Mouse (Mus musculus) 3134 (cell line): Measurements from ENCODE around the gene Selenbp1.
"Not testable (repeated sequence)": the region's sequence is repeated elsewhere in the genome, so short reads cannot be mapped to it uniquely, and the experiment has no call there.

ENCODE experiments used
- DNase-seq: peaks from one replicate; pipeline ENCODE4 v3.0.0-alpha.2; 2011; ENCODE audit warnings: low spot score; ENCODE audit not compliant: insufficient read length; ENCODE audit errors: extremely low read depth

The Selenbp1 gene

GRCm38 (mm10) chr3:94931427-94932082 is 1.3 kb upstream of the Selenbp1 start:
- not testable (repeated sequence) for DNase-seq

GRCm38 (mm10) chr3:94932279-94932678 is 577 bp upstream of the Selenbp1 start:
- not testable (repeated sequence) for DNase-seq

DNA sequence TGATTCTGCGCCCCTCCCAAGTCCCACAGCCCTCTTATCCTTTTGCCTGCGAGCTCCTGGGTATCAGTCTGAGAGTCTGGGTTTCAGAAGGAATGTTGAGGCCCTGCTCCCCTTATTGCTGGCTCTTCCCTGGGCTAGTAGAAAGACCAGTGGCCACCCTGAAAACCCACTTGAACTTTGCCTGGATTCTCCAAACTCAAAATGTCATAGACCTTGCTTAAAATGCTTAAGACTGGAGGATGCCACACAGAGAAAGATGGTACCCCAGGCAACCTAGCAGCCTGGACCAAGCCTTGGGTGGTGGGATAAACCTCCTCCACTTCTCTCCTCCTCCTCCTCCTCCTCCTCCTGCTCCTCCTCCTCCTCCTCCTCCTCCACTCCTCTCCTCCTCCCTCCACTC is 748 bp downstream of the Selenbp1 start:
- DNase-seq = not testable (repeated sequence)

DNA sequence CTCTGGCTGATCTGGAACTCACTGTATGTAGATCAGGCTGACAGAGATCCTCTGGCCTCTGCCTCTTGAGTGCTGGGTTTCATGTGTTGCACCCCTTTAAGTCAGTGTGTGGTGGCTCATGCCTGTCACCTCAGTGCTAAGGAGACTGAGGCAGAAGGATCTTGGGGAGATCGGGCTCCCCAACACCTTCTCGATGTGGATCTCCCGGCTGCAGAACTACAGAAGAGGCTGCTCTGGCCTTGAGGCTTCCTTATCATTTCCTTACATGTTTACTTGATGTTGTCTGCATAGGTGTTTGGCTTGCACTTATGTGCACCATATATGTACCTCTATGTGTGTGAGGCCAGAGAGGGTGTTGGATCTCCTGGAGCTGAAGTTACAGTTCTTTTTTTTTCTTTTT is 1.7 kb downstream of the Selenbp1 start:
- DNase-seq = not testable (repeated sequence)

DNA sequence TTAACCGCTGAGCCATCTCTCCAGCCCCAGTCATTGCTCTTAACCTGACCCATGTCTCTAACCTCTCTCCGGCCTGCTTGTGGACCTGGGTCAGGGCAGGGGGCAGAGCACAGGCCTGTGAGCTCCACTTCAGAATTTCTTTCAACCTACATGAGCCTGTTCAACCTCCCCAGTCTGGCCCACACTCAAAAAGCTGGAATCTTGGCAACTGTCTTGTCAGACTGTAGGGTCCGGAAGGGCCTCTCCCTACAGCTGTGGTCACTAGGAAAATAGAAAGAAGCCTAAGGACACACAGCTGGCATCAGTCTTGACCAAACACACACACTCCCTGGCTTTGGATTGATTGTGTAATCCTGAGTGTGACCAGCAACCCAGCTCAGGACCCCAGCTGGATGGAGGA is 2.5 kb downstream of the Selenbp1 start:
- DNase-seq = peak; percentile 59

- not testable (repeated sequence) for DNase-seq
Observed at GRCm38 (mm10) chr3:94936147-94936546, 3.3 kb downstream of the Selenbp1 start.

GRCm38 (mm10) chr3:94937194-94937593 is 4.3 kb downstream of the Selenbp1 start:
- DNase-seq = not testable (repeated sequence)

GRCm38 (mm10) chr3:94940033-94940432 is 7.2 kb downstream of the Selenbp1 start:
- not testable (repeated sequence) for DNase-seq

DNA sequence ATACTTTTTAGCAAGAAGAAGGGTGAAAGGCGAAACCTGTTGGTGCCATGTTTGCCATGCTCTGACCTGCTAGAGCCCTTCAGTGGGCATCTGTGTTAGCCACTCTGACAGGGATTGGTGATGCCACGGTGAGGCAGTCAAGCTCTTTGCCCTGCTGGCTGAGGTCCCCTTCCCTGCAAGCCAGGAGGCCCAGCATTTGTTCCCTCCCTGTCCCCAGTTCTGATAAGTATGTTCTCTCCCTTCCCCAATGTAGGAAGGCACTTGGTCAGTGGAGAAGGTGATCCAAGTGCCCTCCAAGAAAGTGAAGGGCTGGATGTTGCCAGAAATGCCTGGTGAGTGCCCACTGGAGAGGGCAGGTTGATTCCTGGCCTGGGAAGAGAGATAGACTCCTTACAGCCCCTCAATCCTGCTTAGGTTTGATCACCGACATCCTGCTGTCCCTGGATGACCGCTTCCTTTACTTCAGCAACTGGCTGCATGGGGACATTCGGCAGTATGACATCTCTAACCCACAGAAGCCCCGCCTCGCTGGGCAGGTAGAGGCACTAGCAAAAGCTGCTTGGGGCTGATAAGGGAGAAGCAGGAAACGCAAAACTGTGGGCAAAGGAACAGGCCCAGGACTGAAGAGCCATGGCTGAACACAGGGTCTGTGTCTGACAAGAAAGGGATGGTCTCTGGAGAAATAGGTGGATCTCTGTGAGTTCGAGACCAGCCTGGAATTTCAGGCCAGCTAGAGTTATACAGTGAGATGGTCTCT is 9.5 kb downstream of the Selenbp1 start:
- DNase-seq = not testable (repeated sequence)

DNA sequence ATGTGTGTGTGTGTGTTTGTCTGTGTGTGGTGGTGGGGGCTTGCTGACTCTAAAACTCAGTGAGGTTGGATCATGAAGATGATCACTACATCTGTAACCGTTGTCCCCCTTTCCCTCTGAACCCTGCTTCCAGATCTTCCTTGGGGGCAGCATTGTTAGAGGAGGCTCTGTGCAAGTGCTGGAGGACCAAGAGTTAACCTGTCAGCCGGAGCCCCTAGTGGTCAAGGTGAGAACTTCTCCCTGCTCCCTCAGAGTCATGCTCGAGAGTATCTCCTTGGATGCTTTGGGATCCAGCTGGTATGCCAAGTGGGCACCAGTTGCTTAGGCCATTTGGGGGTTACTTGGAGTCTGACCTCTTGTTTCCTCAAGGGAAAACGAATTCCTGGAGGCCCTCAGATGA is 10.8 kb downstream of the Selenbp1 start:
- DNase-seq = not testable (repeated sequence)

- DNase-seq = no peak
Observed at GRCm38 (mm10) chr3:94948066-94948614, 15.3 kb downstream of the Selenbp1 start.

DNA sequence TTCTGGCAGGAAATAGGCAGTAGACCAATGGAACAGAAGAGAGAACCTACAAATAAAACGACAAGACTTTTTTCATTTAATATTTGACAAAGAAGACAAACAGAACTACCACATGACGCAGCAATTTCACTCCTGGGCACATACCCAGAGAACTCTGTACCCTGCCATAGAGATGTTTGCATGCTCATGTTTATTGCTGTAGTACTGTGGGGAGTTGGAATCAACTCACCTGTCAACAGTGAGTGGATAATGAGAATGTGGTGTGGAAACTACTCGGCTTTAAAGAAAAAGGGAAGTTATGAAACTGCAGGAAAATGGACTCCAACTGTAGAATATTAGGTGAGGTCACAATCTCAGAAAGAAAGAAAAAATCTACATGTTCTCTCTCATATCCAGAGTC is 16.8 kb downstream of the Selenbp1 start:
- DNase-seq = no peak

DNA sequence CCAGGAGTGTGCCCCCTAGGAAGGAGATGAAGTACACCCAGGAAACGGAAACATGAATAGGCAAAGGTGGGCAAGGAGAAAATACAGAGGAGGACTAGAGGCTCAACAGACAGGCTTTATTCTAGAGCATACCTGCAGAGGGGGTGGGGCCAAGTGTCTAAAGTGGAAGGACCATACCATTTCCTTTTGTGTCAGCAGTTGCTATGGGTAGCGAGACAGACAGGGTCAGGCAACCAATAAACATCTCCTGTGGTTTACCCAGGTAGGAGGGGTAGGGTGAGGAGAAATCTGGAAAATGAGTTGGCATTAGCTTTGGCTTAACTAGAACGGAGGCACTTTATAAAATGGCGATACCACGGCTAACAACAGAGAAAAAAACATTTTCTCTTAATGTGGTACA is 19.9 kb downstream of the Selenbp1 start:
- DNase-seq = no peak

- no peak for DNase-seq
Observed at GRCm38 (mm10) chr3:94953384-94953763, 20.5 kb downstream of the Selenbp1 start.

DNA sequence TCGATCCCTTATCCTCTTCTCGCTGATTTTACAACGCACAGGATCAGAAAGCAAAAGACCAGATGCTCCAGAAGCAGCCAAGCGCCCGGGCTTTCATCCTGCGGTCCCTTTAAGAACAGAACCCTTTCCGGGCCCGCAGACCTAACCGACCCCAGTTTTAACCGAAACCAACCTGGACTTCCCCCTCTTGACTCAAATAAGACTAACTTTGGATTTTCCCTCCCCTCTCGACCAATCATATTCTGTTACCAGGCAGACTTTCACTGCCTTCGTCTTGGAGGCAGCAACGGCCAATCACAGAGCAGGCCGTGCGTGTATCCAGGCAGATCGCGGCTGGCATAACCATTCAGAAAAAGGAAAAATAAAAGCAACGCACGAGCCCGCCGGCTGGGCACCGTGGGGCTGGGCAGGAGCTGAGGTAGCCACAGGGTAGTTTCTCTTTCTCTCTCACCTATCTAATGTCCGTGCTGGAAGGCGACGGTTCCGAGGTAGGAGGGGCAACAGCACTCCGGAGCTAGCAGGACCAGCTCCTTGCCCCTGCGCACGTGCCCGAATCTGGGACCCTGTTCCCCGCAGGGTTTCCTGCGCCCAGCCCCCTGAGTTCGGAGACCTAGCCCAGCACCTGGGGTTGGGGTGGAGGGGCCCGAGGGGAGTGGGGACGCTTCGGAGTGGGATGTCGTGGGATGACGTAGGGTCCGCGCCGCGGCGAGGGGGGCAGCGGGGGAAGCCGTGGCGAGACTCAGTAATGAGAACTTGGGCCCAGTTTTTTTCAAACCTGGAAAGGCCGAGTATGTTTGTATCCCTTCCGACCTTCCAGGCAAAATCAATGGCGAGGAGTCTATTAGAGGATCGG is 21.1 kb downstream of the Selenbp1 start, which contains the start of gene Rfx5:
Rfx5 (plus strand) TSS at position 312 of the 853 bp plus-strand sequence.
- DNase-seq = peak; percentile 94

DNA sequence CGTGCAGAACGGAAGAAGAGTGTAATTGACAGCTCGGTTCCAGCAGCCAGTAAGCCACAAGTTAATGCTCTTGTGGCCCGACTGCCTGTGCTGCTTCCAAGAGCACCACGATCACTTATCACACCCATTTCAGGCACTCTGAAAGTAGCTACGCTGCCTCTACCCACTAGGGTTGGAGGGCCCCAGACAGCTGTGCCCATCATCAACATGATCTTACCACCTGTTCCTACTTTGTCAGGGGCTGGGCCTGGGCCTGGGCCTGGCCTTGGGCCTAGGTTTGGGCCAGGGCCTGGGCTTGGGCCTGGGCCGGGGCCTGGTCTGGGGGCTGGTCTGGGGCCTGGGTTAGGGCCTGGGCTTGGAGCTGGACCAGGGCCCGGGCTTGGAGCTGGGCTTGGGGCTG is 25.4 kb downstream of the Selenbp1 start:
- no peak for DNase-seq

- DNase-seq = no peak
Observed at GRCm38 (mm10) chr3:94959871-94960270, 27.0 kb downstream of the Selenbp1 start.

- no peak for DNase-seq
Observed at GRCm38 (mm10) chr3:94960322-94960721, 27.5 kb downstream of the Selenbp1 start.

GRCm38 (mm10) chr3:94964989-94965388 is 32.1 kb downstream of the Selenbp1 start:
- no peak for DNase-seq

GRCm38 (mm10) chr3:94965878-94966277 is 33.0 kb downstream of the Selenbp1 start:
- DNase-seq = no peak

- DNase-seq = no peak
Observed at GRCm38 (mm10) chr3:94972552-94972951, 39.7 kb downstream of the Selenbp1 start.
